Mouse (Mus musculus): ENCODE data around the gene Ubac2.

DNA sequence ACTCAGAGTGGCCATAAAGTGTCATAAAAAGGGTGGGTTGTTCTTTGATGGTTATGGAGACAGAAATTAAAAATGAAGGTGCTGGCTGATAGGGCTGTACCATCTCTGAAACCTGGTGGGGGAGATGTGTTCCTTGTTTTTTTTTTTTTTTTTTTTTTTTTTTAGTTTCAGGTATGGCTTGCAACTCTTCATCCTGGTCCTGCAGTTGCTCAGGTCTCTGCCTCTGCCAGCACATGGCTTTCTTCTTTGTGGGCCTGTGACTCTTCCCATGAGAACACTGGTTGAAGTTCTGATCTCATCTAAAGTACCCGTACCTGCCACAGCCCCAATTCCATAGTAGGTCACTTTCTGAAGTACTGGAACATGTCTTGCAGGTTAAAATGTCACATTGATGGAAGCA lies 5.7 kb upstream of the Ubac2 start:
- no peak for TF ChIP-seq CTCF (IDR thresholded peaks at IDR 0.05; ENCODE audit: control insufficient read depth, insufficient read depth, low read length)
- no peak for TF ChIP-seq POLR2A (IDR thresholded peaks at IDR 0.05; ENCODE audit: borderline replicate concordance, control insufficient read depth, low read depth, low read length)

Data from bone marrow, adult 2 months (tissue).